Mouse (Mus musculus) yolk sac, embryonic 10.5 days (tissue): ENCODE results near the gene Ptcd2.
A peak's percentile ranks its signal among the peaks of the same experiment; 100 is the strongest.
"Not testable (repeated sequence)": the region's sequence is repeated elsewhere in the genome, so short reads cannot be mapped to it uniquely, and the experiment has no call there.

Experiments
- DNase-seq: peaks from one replicate; pipeline ENCODE4 v3.0.0-alpha.2; 2017; ENCODE audit warnings: low spot score

Ptcd2 gene

DNA sequence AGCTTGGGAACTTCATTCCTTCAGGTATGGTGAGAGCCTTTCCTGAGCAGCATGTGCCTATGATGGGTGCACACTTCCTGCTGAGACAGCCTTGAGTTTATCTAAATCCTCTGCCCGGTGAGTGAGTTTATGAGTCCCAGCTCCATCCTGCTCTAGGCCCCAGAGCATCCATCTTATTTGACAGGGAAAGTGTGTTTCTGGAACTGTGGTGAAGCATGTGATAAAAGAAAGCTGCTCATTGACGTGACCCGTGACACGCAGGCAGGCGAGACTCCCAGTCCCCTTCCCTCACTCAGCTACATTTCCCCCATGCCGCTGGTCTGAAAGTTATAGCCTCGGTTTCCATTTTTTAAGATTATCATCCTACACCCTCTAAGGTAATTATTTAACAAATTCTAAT lies 11.4 kb upstream of the Ptcd2 start:
- DNase-seq, result no peak

DNA sequence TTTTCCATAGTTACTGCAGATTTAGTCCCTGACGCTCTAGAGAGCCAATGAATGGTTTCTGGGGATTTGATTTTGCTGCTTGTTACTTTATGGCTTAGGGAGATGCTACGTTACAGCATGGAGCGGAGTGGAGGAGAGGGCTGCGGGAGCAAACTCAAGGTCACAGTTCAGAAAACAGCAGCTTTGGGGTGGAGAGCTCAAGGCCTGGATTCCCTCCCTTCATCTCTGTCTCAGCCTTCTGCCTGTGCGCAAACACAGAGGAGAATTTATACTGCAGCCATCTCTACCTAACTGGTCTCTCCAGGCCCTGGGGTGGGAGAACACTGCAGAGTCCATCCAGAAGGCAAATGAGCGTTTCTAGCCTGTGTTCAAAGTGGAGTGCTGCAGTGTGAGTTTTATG lies 10.6 kb upstream of the Ptcd2 start:
- DNase-seq, result no peak

DNA sequence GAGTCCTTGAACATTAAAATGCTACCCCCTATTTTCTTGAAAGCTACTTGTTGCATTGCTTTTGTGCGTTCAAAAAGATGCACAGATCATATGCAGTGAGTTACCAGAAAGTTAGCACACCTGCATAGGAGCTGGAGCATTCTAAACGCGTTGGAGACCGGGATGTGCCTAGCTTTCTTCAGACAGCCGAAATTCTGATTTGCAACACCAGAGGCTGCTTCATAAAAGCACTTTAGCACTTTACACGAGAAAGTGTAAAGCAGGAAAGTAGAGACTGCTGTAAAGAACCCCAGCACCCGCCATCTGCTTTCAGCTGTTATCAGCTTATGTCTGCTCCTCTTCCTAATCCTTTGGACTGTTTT lies 9.0 kb upstream of the Ptcd2 start:
- no peak for DNase-seq

DNA sequence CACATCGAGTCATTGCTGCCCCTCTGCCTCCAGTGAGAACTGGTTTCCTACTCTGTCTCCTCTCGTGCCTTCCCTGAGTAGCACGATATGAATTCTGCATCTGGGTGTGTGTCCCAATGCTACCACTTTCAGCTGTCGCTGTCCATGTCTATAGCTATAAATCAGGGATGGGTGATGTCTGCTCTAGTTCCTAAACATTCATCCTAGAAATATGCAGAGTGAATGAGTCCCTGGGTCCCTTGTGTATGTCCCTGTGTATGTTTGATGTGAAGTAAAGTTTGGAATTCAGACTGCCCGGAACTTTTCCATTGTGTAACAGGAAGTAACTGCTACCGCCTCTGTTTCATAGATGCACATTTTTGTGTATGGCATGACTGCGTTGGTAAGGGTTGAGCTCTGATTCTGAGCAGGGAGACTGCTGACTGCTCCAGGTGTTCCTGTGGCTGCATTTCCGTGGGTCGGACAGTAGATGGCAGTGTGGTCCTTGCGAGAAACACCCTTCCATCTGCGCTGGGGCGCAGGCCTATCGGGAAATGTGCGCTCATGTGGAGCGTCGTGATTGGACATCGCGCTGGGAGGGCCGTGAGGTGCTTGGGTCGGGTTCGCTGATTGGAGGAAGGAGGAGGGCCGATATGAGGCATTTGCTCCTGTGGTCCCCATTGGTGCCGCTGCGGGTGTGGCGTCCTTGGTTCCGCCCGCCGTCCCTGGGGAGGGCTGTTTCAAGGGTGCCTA lies 8.4 kb upstream of the Ptcd2 start:
- DNase-seq, result peak; percentile 96

DNA sequence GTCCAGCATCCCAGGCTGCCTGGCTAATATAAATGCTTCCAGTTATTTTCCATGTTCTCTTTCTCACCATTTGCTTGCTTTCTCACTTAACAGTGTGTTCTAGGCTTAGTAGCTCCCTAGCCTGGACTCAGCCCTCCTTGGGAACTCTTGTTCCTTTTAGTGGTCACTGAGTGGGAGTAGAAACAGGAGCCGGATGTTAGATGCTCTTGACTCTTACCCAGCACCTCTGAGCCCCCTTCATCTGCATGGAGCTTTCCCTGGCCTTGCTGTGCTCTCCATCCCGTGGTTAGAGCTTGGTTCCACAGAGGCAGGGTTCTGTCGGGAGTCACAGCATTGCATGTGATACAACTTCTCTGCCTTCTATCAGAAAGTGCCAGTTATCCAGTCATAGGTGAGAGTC lies 7.1 kb upstream of the Ptcd2 start:
- no peak for DNase-seq

DNA sequence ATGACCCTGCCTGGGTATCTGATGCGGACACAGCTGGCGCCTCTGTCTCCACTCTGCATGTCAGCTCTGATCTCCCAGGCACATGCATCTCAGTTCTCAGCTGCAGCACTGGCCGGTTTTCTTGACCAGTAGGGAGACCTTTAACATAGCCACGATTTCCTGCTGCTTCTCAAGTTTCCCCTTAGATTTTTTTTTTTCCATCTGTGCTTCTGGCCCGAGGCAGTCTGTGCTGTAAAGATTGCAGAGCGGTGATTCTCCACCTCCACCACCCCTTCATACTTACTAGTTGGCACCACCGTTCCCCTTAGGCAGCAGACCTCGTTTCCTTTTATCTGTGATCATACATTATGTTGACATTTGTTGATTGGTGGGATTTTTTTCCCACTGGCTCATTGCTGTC lies 6.7 kb upstream of the Ptcd2 start:
- DNase-seq, result no peak

DNA sequence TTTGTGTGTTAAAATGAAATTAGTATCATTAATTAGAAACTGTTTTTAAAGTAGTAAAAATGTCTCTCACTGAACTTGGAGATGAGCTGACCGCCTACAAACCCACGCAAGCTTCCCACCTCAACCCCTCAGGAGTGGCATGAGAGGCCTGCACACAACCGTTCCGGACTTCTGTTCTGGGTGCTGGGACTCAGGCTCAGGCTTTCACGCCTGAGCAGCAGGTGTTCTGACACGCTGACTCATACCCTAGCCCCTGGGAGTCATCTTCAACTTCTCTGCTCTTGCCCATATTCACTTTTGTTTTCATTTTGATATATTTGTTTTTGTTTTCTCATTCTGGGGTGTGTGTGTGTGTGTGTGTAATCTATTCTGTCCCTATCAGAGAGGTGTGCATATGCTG lies 5.5 kb upstream of the Ptcd2 start:
- no peak for DNase-seq

DNA sequence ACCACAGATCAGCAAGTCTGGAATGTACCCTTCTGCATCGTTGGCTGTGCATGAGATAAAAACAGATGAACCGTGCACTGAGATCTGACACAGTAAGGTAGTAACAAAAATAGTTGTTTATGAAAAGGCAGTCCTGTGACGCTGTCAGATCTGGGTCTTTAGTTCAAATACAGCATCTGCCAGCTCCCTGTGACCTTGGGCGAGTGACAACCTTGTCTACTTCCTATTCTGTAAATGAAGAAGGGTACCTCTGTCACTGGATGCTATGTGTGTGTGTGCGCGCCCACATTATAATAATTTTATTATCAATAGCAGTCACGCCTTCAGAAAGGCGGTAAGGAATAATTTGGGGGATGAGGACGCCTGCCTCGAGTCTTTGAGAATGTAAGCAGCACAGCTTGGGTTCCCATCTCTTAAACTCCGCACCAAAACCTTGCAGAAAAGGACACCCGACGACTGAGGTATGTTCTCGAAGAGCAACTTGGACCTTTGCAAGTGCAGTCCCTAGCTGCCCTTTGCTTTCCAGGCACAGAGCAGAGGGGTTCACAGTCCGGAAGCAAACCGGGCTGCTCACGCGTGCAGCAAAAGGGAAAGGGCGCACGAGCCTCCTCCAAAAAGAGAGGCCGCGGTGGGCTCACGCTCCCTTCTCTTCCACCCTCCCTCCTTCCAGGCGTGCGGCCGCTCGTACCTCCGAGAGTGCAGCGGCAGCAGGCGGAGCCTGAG lies 468 bp downstream of the Ptcd2 start:
- DNase-seq, result no peak

DNA sequence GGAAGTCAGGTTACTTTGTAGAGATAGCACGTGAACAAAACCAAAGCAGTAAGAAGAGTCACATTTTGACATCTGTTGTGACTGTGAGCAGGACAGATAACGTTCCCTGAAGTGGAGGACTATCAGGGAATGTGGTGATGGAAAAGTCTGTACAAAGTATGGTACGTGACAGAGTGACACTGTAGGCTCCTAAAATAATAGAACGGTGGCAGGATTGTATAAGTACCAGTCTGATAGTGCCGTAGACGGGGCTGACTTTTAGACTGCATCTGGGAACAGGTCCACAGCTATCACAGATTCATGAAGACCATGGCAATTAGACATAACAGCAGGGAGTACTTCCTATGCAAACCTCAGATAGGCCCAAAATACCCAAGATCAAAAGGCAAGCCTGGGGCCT lies 3.0 kb downstream of the Ptcd2 start:
- DNase-seq, result no peak

DNA sequence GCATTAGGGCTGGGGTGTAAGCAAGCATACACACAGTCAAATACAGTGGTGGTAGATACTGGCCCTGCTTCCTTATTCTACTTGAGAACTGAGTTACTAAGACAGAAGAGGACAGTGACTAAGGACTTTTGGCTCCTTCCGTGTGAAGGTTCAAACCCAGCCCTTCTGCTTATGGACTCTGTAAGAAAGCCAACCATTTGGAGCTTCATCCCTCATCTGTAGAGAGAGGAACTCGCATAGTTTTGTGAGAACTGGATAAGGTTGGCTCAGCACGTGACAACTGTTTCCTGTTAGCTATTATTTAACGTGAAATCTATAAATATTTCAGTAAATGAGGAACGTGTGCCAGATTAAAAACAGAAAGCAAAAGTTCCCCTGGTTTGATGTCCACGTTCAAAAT lies 7.0 kb downstream of the Ptcd2 start:
- no peak for DNase-seq

DNA sequence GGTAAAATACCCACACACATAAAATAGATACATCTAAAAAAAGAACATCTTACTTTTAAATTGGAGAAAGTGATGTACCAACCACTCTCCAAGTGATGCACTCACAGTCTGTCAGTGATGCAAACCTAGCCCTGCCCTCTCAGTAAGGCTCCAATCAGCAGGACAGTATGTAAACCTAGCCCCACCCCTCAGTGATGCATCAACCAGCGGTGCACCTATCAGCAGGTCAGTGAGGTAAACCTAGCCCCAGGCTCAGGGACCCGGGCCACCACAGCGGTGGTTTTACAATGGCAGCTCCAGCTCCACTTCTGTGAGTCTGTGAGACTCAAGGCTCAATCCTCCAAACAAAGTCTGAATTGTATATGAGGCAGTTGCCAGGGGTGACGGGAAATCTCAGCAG lies 13.2 kb downstream of the Ptcd2 start:
- DNase-seq, result no peak

DNA sequence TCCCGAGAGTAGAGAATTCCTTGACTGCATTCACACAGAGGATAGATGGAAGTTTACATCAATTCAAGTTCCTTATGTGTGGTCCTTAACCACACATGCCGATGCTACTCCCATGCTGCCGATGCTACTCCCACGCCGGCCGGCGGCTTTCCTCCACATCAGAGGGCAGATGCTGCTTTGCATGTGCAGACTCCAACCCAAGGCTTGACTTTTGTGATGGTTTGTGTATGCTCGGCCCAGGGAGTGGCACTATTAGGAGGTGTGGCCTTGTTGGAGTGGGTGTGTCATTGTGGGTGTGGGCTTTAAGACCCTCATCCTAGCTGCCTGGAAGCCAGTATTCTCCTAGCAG lies 20.2 kb downstream of the Ptcd2 start:
- DNase-seq, result not testable (repeated sequence)

DNA sequence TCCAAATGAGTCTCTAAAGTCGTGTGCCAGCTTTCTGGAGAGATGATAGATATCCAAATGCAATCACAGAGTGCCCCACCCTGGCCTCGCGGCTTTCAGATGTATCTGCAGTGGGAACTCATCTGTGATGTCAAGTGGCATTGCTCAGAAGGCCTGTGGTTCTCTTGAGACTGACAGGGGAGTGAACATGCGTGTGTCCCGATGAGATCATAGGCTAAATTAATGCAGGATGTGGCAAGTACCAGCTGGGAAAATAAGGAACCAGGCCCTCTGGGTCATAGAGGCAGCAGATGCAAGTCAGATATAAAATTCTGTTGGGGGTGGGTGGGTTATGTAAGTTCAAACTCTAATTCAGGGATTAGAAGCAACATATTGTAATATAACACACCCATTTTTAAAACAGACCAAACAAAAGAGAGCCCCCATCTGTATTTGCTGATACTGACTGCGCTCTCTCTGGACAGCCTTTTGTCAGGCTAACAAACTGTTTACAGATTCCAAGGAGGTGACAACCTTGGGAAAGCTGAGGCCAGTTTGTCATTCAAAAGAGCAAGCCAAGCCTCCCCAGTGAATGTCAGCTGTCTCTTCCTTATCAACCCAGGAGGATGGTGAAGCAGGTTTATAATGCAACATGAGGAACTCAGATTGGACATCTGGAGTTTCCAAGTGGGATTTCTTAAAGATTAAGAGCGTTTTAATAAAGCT lies 20.7 kb downstream of the Ptcd2 start:
- DNase-seq, result no peak

DNA sequence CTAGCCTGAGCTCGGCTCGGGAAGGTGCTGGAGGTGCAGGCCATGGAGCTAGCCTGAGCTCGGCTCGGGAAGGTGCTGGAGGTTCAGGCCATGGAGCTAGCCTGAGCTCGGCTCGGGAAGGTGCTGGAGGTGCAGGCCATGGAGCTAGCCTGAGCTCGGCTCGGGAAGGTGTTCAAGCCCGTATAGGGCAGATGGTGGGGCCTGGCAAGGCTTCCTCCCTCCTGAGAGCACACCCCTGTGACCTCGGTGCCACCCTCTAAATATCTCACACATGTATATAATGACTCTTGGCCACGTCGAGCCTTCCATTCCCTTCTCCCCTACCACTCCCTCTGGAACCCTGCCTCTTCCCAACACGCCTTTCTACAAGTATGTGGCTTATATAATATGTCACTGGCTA lies 21.6 kb downstream of the Ptcd2 start:
- not testable (repeated sequence) for DNase-seq

DNA sequence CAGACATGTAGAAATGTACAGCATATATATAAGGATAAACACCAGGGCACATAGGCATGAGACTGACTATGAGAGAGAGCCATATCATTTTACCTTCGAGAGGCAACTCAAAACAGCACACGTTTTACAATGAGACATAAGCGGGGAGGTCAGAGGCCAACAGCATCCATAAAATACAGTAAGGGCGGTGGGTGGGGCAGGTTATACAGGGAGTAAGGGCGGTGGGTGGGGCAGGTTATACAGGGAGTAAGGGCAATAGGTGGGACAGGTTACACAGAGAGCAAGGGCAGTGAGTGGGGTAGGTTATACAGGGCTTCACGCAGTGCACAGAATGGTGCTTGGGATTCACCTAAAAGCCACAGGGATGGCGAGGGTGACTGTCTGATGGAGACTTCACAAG lies 24.1 kb downstream of the Ptcd2 start:
- no peak for DNase-seq

DNA sequence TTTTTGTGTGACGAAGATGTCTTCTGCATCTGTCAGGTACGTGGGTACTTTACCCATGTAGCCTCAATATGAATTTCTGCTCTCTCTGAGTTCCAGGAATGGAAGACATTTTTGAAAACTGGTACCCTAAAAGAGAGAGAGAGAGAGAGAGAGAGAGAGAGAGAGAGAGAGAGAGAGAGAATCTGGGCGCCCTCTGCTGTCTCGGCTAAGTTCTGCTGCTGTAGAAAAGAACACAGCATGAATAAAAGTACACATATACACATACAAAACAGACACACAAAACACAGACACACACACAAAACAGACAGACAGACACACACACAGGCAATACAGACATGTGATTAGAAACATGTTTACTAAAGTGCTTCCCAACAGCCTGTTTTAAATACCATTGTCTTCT lies 27.4 kb downstream of the Ptcd2 start:
- no peak for DNase-seq

DNA sequence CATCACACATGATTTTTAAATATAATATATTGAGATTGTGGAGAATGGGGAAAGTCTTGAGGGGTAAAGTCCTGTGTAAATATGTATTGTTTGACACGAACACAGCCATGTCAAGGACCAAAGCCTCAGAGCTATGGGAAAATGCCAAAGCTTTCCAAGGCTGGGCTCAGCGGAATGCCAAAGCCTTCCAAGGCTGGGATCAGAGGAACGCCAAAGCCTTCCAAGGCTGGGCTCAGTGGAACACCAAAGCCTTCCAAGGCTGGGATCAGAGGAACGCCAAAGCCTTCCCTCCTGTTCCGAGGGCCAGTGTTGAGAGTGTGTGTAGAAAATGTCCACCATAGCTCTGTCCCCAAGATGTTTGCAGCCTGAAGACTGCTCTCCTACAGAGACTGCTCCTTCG lies 28.1 kb downstream of the Ptcd2 start:
- DNase-seq, result no peak

DNA sequence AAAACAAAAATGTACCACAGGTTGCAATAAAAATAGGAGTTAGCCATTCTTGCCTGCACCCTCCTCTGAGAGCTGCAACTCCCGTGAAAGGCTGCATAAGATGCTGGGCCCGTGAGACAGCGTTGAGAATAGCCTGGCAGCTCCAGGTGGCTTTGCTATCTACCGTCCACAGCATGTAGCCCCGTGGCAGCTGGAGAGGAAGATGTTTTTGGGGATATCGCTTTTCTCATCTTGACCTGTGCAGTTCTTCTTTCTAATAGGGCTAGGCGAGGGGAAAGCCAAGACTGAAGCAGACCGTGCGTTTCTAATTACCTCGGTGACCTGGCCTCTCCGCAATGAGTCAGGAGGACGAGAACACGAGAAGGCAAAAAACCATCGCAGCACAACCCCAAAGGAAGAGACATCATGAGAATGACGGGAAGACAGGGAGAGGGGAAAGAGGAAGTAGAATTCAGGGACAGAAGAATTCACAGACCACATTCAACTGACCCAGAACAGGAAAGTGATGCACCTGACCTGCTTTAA lies 29.8 kb downstream of the Ptcd2 start:
- no peak for DNase-seq

DNA sequence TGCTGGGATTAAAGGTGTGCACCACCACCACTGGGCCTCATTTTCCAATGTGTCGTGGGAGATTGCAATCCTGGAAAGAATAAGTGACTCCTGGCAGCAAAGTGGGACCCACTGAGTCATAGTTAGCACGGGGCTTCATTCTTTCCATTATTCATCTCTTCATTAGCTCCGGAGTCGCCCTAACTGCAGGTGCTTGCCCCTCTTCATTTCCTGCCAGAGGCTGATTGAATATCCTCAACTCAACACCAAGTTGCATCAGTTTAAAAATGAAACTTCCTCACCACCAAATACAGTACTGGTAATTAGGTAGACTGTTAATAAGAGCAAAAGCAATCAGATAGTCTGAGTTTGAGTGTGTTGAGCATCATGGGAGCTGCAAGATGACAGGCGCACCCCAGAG lies 30.4 kb downstream of the Ptcd2 start:
- DNase-seq, result no peak

DNA sequence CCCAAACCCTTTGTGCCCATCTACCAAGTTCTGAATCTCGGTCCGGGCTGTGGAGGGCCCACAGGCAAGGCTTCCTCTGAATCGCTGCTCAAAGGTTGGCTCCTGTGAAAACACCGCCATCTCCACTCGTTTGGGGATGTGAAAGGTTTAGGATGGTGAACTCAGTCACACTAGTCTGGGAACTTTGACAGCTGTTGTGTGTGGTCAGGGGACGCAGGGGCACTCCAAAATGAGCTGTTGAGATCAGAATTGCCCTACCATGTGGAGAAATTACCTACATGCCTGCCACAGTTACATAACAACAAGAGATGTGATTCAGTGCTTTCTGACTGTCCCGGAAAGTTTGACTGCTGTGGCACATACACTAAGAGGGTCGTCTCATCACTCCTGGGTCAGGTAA lies 36.1 kb downstream of the Ptcd2 start:
- no peak for DNase-seq

DNA sequence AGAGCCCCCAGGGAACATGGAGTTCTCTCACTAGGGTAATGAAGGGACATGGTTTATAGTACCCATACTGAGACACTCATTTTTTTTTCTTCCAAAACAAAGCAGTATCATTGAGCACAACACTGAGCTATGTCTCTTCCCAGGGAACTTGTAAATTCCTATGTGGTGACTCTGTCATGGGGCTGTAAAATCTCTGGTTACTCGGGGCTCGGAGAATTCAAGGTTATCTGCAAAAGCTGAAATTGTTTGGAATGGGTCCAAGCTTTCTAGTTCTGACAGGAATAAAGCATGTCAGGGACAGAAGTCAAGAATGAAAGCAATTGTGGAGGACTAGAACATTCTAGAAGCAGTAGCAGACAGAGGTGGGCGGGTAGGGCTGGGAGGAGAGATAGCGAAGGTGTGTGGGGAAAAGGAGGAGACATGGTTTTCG lies 36.6 kb downstream of the Ptcd2 start:
- DNase-seq, result no peak

DNA sequence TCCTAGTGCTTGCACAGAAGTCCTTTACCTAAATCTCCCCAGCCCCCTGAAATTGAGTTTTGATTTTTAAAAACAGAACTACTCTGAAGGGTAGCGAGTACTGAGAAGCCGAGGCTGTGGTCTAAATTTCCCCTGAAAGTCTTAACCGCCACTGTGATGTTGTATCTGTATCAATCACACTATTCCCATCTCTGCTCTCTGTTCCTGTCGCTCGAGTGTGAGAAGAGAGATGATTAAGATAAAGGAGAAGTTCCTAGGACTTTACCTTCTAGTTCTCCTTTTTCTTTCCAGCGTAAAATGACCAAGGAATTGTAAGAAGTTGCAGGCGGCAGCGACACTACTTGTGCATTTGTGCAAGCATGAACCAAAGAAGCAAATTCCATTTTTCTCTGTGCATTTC lies 38.3 kb downstream of the Ptcd2 start:
- no peak for DNase-seq

DNA sequence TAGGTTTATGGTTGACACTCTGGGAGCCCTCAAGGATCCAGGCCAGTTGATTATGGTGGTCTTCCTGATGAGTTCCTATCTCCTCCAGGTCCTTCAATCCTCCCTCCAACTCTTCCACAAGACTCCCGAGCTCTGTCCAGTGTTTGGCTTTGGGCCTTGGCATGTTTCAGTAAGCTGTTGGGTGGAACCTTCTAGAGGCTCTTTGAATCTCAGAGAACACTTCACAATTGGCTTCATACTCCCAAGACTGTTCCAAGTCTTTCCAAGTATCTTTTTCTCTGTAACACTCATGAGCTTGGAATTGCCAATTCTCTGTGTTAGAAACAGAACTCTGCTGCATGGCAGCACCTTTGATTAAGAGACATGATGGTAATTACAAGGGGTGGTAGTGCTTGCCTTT lies 39.3 kb downstream of the Ptcd2 start:
- DNase-seq, result no peak
